Mouse (Mus musculus): ENCODE measurements around the gene Insyn1. TPM values are rescaled to one million over a fixed set of nuclear protein-coding genes. Genes with fewer than 3 reads are reported as not detected.

Insyn1 gene
- total and polyA plus RNA-seq, 3 experiments = 13.4 to 26.1 (median 23.6) TPM

GRCm38 (mm10) chr9:58454886-58455285 is 33.5 kb upstream of the Insyn1 start:
- Histone ChIP-seq H3K36me3 (ENCODE audit: control insufficient read depth, insufficient read depth, low read length) (no peaks in the 10 kb centered on the region), H3K4me1 (ENCODE audit: control insufficient read depth, insufficient read depth, low read length) (no peaks in the 10 kb centered on the region), H3K27ac (no peak overlapping the region), H3K79me2 (replicated peaks; ENCODE audit: control insufficient read depth, insufficient read depth, low read length) (no peaks in the 10 kb centered on the region), H3K27me3 (ENCODE audit: control insufficient read depth, insufficient read depth, low read length) (no peaks in the 10 kb centered on the region), H3K4me3 (no peak overlapping the region), H3K9ac (ENCODE audit: low read depth, low read length) (no peak overlapping the region)
- WGBS = 48% methylated on average over 3 of the region's 3 CpGs
- no peak for DNase-seq
- TF ChIP-seq CTCF (IDR thresholded peaks at IDR 0.05) = no peak
- TF ChIP-seq POLR2A (IDR thresholded peaks at IDR 0.05; ENCODE audit: insufficient read depth, low read depth, low read length) = no peak
- TF ChIP-seq EP300 (IDR thresholded peaks at IDR 0.05; ENCODE audit: insufficient read depth, low read depth, low read length) = no peak
- intact Hi-C loops (cut with DNase I) = loop anchor here (5.0 kb wide), 1 partner anchor 43 kb away; no protein-coding TSS in a partner anchor

GRCm38 (mm10) chr9:58455798-58456197 is 32.6 kb upstream of the Insyn1 start:
- Histone ChIP-seq H3K4me3 (no peak overlapping the region), H3K79me2 (replicated peaks; ENCODE audit: control insufficient read depth, insufficient read depth, low read length) (no peaks in the 10 kb centered on the region), H3K27ac (no peak overlapping the region), H3K27me3 (ENCODE audit: control insufficient read depth, insufficient read depth, low read length) (no peaks in the 10 kb centered on the region; the same call in 1 of the 2 replicates), H3K9ac (ENCODE audit: low read depth, low read length) (no peak overlapping the region), H3K4me1 (ENCODE audit: control insufficient read depth, insufficient read depth, low read length) (no peaks in the 10 kb centered on the region), H3K36me3 (ENCODE audit: control insufficient read depth, insufficient read depth, low read length) (no peaks in the 10 kb centered on the region)
- 23% methylated on average over 13 of the region's 13 CpGs for WGBS
- intact Hi-C loops (cut with DNase I) = loop anchor here (5.0 kb wide), 1 partner anchor 43 kb away; no protein-coding TSS in a partner anchor
- DNase-seq = no peak
- no peak for TF ChIP-seq POLR2A (IDR thresholded peaks at IDR 0.05; ENCODE audit: insufficient read depth, low read depth, low read length)
- no peak for TF ChIP-seq EP300 (IDR thresholded peaks at IDR 0.05; ENCODE audit: insufficient read depth, low read depth, low read length)
- no peak for TF ChIP-seq CTCF (IDR thresholded peaks at IDR 0.05)

GRCm38 (mm10) chr9:58457481-58457955 is 30.9 kb upstream of the Insyn1 start:
- Histone ChIP-seq H3K9ac (ENCODE audit: low read depth, low read length) (no peak overlapping the region), H3K4me1 (ENCODE audit: control insufficient read depth, insufficient read depth, low read length) (no peaks in the 10 kb centered on the region), H3K27me3 (ENCODE audit: control insufficient read depth, insufficient read depth, low read length) (no peaks in the 10 kb centered on the region; the same call in 1 of the 2 replicates), H3K36me3 (ENCODE audit: control insufficient read depth, insufficient read depth, low read length) (no peaks in the 10 kb centered on the region), H3K4me3 (no peak overlapping the region), H3K79me2 (replicated peaks; ENCODE audit: control insufficient read depth, insufficient read depth, low read length) (no peaks in the 10 kb centered on the region), H3K27ac (no peak overlapping the region)
- 70% methylated on average over 7 of the region's 7 CpGs for WGBS
- no peak for DNase-seq
- intact Hi-C loops (cut with DNase I) = loop anchor here (5.0 kb wide), 1 partner anchor 45 kb away; no protein-coding TSS in a partner anchor
- TF ChIP-seq CTCF (IDR thresholded peaks at IDR 0.05) (no peak), EP300 (IDR thresholded peaks at IDR 0.05; ENCODE audit: insufficient read depth, low read depth, low read length) (no peak), POLR2A (IDR thresholded peaks at IDR 0.05; ENCODE audit: insufficient read depth, low read depth, low read length) (no peak)

GRCm38 (mm10) chr9:58458341-58458740 is 30.1 kb upstream of the Insyn1 start:
- Histone ChIP-seq H3K36me3 (ENCODE audit: control insufficient read depth, insufficient read depth, low read length) (no peaks in the 10 kb centered on the region), H3K4me1 (ENCODE audit: control insufficient read depth, insufficient read depth, low read length) (no peaks in the 10 kb centered on the region), H3K27me3 (ENCODE audit: control insufficient read depth, insufficient read depth, low read length) (no peaks in the 10 kb centered on the region; the same call in 1 of the 2 replicates), H3K4me3 (no peak overlapping the region), H3K79me2 (replicated peaks; ENCODE audit: control insufficient read depth, insufficient read depth, low read length) (no peaks in the 10 kb centered on the region), H3K9ac (ENCODE audit: low read depth, low read length) (no peak overlapping the region), H3K27ac (no peak overlapping the region)
- WGBS = 55% methylated on average over 3 of the region's 3 CpGs
- TF ChIP-seq EP300 (IDR thresholded peaks at IDR 0.05; ENCODE audit: insufficient read depth, low read depth, low read length) = no peak
- TF ChIP-seq CTCF (IDR thresholded peaks at IDR 0.05) = peak; percentile 49
- intact Hi-C loops (cut with DNase I) = loop anchor here (5.0 kb wide), 1 partner anchor 46 kb away; no protein-coding TSS in a partner anchor
- no peak for DNase-seq

GRCm38 (mm10) chr9:58458856-58459553 is 29.4 kb upstream of the Insyn1 start:
- no peaks in the 10 kb centered on the region for H3K36me3 ChIP-seq (ENCODE audit: control insufficient read depth, insufficient read depth, low read length)
- TF ChIP-seq CTCF (IDR thresholded peaks at IDR 0.05) (no peak), POLR2A (IDR thresholded peaks at IDR 0.05; ENCODE audit: insufficient read depth, low read depth, low read length) (no peak), EP300 (IDR thresholded peaks at IDR 0.05; ENCODE audit: insufficient read depth, low read depth, low read length) (no peak)
- no peaks in the 10 kb centered on the region for H3K79me2 ChIP-seq (replicated peaks; ENCODE audit: control insufficient read depth, insufficient read depth, low read length)
- H3K9ac ChIP-seq (ENCODE audit: low read depth, low read length) = no peak overlapping the region
- no peak overlapping the region for H3K27ac ChIP-seq
- peak in 1 of 2 experiments; percentile 35 for DNase-seq
- 77% methylated on average over 6 of the region's 6 CpGs for WGBS
- H3K4me1 ChIP-seq (ENCODE audit: control insufficient read depth, insufficient read depth, low read length) = no peaks in the 10 kb centered on the region
- no peaks in the 10 kb centered on the region; the same call in 1 of the 2 replicates for H3K27me3 ChIP-seq (ENCODE audit: control insufficient read depth, insufficient read depth, low read length)
- intact Hi-C loops (cut with DNase I) = loop anchor here (5.0 kb wide), 1 partner anchor 47 kb away; no protein-coding TSS in a partner anchor
- no peak overlapping the region for H3K4me3 ChIP-seq
